Mouse (Mus musculus): ENCODE data around the gene Wbp1.

Wbp1 gene

DNA sequence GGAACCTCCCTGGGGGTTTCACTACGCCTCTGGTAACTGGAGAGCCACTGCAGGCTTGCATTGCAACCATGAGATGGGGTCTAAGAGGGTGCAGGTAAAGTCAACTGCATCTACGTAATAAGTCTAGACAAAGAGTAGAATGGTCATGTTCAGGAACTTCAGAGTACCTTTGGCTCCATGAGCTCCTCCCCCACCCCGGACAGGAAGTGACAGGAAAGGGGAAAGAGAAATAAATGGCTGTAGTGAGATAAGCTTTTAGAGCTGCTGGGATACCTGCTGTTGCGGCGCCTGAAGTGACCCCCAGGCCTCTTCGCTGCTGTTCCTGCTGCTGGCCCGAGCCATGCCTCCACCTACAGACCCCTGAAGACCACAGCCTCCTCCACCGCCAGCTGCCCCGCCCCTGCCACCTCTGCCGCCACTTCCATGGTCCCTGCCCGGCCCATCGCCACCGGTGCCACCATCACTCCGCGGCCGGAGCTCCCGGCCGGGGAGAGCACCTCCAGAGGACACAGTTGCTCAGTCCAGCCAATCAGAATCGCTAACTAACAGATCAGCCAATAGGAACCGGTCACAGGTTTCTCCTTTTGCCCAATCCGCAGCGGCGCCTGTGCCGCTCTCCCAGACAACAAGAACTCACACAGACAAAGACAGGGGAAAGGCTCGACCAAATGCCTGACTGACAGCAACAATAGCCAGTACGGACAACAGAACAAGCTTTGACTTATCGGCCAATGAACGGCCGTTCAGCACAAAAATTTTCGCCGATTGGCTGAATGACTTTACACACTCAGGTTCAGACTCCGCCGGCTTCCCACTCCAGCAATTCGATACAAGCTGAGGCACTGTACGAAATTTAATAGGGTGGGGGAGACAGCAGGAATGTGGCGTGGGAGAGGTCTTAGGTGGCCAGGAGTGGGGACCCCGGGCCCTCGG, at the start of gene Wbp1:
TSS of gene Wbp1 (minus strand) at position 630 of the 933 bp plus-strand sequence.
- peak; percentile 100 for DNase-seq (ENCODE audit: low read depth, low spot score)

- DNase-seq (ENCODE audit: low read depth, low spot score), result no peak
Observed at GRCm38 (mm10) chr6:83171063-83171462, 49.7 kb upstream of the Wbp1 start.

GRCm38 (mm10) chr6:83169872-83170271, 48.5 kb upstream of the Wbp1 start:
- DNase-seq (ENCODE audit: low read depth, low spot score), result no peak

DNA sequence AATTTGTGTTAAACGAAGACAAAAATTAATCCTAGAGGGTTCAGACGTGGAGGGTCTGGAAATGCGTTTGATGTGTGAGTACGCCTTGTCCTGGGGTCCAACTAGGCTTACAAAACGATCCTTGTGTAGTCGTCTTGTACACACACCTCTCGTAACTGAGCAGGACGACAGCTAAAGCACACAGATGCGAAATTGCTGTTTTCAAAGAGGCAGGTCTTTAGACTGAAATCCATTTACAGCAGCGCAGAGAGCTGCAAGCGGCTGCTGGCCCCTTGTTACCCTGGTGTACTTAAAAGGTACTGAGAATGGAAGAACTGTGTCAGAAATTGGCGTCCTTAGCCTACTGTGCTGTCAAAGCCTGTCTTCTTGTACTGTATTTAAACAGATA, 44.9 kb upstream of the Wbp1 start:
- DNase-seq (ENCODE audit: low read depth, low spot score), result peak; percentile 32

- peak; percentile 96 for DNase-seq (ENCODE audit: low read depth, low spot score)
Observed at GRCm38 (mm10) chr6:83165607-83166242, 44.4 kb upstream of the Wbp1 start, which contains the start of gene Dctn1. Dctn1 (plus strand) TSS chr6:83165920.

DNA sequence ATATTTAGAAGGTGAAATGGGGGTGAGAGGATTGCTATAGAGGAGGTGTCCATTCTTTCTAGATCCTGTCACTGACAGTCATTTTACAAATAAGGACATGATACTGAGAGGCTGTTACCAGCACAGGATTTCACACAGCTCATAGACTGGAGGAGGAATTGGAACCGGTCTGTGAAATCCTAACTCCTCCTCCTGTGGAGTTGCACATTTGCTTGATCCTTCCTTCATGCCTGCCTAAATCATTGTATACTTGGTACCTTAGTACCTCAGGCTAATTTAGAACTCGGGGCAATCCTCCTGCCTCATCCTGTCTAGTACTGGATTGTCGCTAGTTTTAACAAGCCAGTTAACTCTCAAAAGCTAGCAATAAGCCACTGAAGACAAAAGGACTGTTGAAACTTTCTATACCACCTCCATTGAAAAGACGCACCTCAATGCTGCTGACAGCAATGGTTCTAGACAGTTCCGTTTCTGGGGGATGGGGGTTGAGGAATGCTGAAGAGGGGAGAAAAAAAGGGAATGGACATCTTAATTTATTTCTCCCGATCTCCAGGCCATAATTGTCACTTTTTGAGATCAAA, 43.8 kb upstream of the Wbp1 start:
- DNase-seq (ENCODE audit: low read depth, low spot score), result no peak

DNA sequence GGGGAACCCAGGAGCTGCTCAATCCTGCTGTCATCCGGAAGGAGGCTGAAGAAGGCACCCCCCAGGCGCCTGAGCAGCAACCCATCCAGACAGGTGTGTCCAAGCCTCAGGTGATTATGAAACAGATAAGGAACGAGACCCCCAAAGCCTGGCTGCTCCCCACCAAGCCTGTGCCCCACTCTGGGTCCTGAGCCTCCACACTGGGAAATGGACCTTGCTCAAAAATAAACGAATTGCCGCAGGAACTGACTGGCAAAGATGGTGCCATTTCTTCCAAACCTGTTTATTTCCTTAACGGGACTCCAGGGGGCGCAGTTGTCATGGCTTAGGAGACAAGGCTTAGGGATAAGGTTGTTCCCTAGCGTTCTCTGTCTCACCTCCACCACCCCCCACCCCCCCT, 41.3 kb upstream of the Wbp1 start:
- DNase-seq (ENCODE audit: low read depth, low spot score), result peak; percentile 91

GRCm38 (mm10) chr6:83161921-83162641, 40.7 kb upstream of the Wbp1 start:
- DNase-seq (ENCODE audit: low read depth, low spot score), result peak; percentile 78

DNA sequence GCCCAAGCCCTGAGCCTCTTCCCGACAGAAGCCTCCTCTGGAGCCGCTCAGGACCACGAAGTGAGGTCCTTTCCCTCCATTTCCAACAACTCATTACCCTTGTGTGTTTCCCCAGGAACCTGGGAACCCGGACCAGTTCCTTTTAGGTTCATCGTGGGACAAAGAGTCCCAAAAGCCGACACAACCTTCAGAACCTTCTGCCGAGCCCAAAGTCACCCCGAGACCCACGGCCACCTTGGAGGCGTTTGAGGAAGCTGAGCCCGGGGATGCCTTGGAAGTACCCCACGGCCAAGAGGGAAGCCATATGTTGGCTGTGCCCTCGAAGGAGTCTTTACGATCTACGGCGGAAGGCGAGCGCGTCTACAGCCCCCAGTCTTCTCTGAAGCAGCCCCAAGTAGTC, 40.1 kb upstream of the Wbp1 start:
- DNase-seq (ENCODE audit: low read depth, low spot score), result no peak

DNA sequence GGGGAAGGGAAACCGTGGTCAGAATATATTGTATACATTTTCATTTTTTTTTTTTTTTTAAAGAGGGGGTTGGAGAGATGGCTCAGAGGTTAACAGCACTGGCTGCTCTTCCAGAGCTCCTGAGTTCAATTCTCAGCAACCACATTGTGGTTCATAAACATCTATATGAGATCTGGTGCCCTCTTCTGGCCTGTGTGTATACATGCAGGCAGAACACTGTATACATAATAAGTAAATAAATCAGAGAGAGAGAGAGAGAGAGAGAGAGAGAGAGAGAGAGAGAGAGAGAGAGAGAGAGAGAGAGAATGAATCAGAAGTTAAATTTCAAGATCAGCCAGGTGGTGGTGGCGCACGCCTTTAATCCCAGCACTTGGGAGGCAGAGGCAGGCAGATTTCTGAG, 38.1 kb upstream of the Wbp1 start:
- peak; percentile 67 for DNase-seq (ENCODE audit: low read depth, low spot score)

DNA sequence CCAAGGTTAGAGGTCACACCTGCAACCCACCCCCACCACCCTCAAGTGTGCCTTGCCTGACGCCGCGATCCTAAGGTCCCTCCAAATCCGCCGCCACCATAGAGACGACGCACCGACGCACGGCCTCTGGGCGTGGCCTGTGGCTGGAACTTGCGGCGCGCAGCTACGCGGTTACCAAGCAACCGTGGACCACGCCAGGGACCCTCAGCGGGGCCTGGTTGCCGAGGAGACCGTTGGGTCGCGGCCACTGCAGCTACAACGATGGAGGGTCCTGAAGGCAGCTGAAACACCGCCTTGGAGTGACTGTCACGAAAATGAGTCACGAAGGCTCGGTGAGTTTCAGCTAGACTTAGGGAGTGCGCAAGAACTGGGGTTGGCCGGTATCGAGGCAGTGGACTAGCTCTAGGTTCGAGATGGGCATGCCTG, 34.9 kb upstream of the Wbp1 start, which contains the start of the genes Wdr54 and 1700003E16Rik:
TSS of gene Wdr54 (minus strand) at position 139 of the 426 bp plus-strand sequence.
TSS of gene 1700003E16Rik (plus strand) at position 146 of the 426 bp plus-strand sequence.
- peak; percentile 80 for DNase-seq (ENCODE audit: low read depth, low spot score)

GRCm38 (mm10) chr6:83155552-83156238, 34.3 kb upstream of the Wbp1 start:
- DNase-seq (ENCODE audit: low read depth, low spot score), result no peak

DNA sequence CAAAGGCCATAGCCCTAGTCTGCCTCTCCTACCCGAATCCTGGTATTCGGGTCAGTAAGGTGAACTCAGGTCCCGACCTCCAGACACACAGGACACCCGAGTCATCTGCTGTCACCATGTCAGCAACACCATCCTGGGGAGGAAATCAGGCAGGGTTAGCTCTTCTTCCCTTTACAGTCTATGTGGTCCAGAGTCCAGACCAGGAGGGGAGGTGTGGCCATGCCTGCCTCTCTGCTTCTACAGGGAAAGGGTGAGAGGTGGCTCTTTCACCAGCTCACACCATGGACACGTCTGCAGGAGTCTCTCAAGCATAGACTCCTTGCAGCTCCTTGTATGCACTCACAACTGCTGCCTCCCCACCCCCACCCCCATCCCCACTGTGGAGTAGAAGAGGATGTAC, 32.1 kb upstream of the Wbp1 start:
- no peak for DNase-seq (ENCODE audit: low read depth, low spot score)

DNA sequence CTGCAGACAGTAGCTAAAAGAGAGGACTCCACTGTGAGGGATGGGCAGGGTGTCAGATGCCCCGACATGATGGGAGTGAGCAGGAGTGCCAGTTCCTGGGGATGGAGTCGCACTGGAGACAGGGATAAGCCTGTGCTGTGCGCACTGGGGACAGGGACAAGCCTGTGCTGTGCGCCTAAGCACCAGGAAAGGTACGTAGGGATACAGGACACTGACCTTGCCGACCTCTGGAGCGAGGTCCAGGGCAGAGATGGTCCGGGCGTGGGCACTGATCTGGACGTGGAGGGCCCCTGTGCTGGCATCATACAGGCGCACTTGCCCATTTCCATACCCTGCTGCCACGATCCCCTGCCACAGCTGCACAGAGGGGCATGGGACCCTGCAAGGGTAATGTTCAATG, 31.7 kb upstream of the Wbp1 start:
- DNase-seq (ENCODE audit: low read depth, low spot score), result no peak

- no peak for DNase-seq (ENCODE audit: low read depth, low spot score)
Observed at GRCm38 (mm10) chr6:83151721-83152120, 30.4 kb upstream of the Wbp1 start.

GRCm38 (mm10) chr6:83147280-83147679, 25.9 kb upstream of the Wbp1 start:
- DNase-seq (ENCODE audit: low read depth, low spot score), result no peak

DNA sequence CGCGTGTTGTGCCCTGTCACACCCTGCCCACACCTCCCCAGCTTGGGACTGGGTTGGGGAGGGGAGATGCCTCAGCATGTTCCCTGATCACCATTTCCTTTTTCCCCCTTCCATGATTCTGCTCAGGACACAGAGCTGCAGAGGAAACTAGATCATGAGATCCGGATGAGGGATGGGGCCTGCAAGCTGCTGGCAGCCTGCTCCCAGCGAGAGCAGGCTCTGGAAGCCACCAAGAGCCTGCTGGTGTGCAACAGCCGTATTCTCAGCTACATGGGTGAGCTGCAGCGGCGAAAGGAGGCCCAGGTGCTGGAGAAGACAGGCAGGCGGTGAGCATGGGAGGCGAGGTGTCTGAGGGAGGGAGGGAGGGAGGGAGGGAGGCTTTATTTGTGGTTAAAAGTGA, 24.4 kb upstream of the Wbp1 start:
- DNase-seq (ENCODE audit: low read depth, low spot score), result no peak

- no peak for DNase-seq (ENCODE audit: low read depth, low spot score)
Observed at GRCm38 (mm10) chr6:83145209-83145608, 23.9 kb upstream of the Wbp1 start.

- no peak for DNase-seq (ENCODE audit: low read depth, low spot score)
Observed at GRCm38 (mm10) chr6:83142886-83143285, 21.5 kb upstream of the Wbp1 start.

DNA sequence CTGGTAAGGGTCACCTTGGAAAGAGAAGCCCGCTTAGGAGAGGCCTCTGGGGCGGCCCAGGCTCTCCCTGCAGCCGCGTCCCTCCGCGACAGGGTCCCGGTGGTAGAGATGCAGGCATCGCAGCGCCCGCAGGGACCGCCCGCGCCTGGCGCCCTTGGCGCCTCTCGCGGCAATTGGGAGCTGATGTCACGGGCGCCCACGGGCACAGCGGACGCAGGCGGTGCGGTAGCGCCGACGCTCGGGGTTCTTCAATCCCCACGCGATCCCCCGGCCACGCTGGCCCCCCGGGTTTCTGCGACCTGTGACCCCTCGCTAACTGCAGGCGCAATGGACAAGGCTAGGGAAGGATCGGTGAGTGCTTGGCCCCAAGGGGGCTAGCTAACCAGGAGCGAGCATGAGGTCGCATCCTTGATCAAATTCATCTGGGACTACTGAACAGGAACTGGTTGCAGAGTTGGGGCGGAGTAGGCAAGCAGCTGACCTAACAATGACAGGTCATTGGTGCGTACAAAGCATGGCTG, 20.9 kb upstream of the Wbp1 start:
- peak; percentile 58 for DNase-seq (ENCODE audit: low read depth, low spot score)

- no peak for DNase-seq (ENCODE audit: low read depth, low spot score)
Observed at GRCm38 (mm10) chr6:83141636-83142035, 20.3 kb upstream of the Wbp1 start.

All from ES-CJ7 (cell line).